Mouse (Mus musculus): Measurements from ENCODE around the gene Pus7. TPM values are rescaled to one million over a fixed set of nuclear protein-coding genes. Genes with fewer than 3 reads are reported as not detected.

Pus7 gene
- total RNA-seq (2023), result 38.1 TPM

DNA sequence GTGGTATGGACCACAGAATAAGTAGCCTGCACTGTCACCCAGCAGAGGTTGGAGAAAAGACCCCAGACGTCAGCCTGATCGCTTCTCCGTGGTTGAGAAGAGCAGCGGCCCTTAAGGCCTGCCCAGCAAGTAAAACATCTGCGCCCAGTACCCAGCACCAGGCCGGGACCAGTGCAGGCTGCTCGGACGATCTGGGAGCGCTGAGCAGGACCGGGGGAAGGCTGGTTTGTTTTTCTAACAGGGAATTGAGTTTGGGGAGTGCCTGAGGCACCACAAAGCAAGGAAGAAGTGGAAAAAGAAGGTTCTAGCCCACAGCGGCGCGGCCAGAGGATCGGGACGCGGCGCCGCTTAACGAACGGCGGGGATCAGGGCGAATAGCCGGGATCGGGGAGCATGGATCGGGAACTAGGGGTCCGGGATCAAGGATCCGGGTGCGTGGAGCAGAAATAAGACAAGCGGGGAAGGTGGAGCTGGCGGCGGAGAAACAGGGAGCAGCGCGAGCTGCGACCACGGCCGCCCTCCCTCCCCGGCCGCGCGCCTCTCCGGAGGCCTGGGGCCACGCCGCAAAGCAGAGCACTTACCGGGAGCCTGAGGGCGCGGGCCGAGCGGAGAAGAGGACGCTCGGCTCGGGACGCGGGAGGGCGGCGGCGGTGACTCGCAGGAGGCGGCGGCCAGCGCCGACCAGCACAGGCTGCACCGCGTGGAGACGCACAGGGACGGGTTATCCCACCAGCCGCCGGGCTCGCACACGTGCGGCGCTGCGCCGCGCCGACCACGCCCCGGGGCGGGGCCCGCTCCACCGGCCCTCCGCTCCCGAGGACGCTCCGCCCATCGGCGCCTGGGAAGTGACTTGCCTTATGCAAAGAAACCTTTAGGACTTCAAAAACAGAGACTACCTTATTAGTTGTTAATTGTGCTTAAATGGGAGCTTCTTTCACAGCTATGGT, at the start of gene Pus7:
Gene Pus7 (minus strand): TSS at position 781 of the 947 bp plus-strand sequence.

DNA sequence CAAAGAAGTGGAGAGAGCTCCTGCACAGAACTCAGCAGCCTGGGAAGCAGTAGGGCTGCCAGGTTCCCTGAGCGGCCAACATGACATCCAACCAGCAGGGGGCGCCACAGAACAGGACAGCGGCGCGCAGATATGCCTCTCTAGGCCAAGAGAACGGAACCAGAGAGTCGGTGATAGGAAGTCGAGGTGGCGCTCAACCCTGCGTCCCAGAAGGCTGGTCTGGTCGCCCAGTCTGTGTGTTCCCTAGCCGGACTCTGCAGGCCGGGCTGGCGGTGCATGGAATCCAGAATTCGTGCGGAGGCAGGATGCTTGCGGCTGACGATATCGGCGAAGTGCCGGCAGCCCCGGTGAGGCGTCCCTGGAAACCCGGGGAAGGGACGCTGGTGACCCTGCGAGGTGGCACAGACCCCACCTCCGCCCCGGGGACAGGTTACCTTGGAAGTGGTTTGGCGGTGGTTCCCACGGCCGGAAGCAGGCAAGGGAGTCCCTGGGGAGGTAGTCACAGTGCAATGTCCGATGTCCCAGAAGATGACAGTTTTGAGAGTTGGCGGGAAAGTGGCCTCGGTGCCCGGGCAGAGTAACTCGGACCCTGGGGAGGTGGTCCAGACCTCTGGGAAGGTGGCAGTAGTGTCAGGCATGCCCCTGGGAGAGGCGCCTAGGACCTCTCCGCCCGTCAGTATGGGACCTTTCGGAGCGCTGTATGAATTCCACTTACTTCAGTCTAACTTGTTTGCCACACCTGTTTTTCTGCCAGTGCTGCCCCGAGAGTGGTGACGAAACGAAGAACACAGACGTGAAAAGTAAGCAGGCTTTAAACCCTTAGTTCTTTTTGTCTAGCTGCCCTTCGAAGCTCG, 4.3 kb upstream of the Pus7 start, which contains the start of gene Rint1:
Gene Rint1 (plus strand): TSS at position 176 of the 854 bp plus-strand sequence.

Other genes with a start within 250 kb of the Pus7 start
- 131 TPM for gene Srpk2, start 99.1 kb downstream of the Pus7 start, total RNA-seq (2023)
- 32.9 TPM for gene Rint1, start 4.0 kb upstream of the Pus7 start, total RNA-seq (2023)
- gene Tomm7, start 60.5 kb upstream of the Pus7 start, total RNA-seq (2023), result 51.9 TPM
- 18.7 TPM for gene Fam126a, start 247.0 kb upstream of the Pus7 start, total RNA-seq (2023)

Data from CD8-positive naive resting alpha-beta T cell, adult 57 days (primary cell).